Mouse (Mus musculus) liver, postnatal 0 days (tissue): ENCODE results near the gene Sv2c. TPM values are rescaled to one million over a fixed set of nuclear protein-coding genes. Genes with fewer than 3 reads are reported as not detected.

ENCODE experiments used
- ATAC-seq: fragments of 200-750 bp; cut with Nextera tagmentation; 2 replicates; pipeline ENCODE4 v1.8.0; 2017; ENCODE audit warnings: mild to moderate bottlenecking, moderate library complexity
- DNase-seq: peaks from one replicate; pipeline ENCODE4 v3.0.0-alpha.2; 2016
- H3K27ac ChIP-seq: fragments of 300-500 bp; sonication (generic); 2 replicates; pipeline ENCODE4 v1.5.1; 2014; ENCODE audit warnings: antibody characterized with exemption, moderate library complexity, mild to moderate bottlenecking, low read depth
- H3K27me3 ChIP-seq: fragments of 300-500 bp; sonication (generic); 2 replicates; pipeline ENCODE4 v1.6.1; 2014; ENCODE audit warnings: low read length, control low read depth, mixed read lengths; ENCODE audit not compliant: insufficient read depth
- H3K36me3 ChIP-seq: fragments of 300-500 bp; sonication (generic); replicated peaks from 2 replicates; pipeline ENCODE4 v1.6.1; 2014; ENCODE audit warnings: mild to moderate bottlenecking, control low read depth, low read length, moderate library complexity, mixed read lengths; ENCODE audit not compliant: insufficient read depth
- H3K4me1 ChIP-seq: fragments of 300-500 bp; sonication (generic); 2 replicates; pipeline ENCODE4 v1.6.1; 2014; ENCODE audit warnings: antibody characterized with exemption, mild to moderate bottlenecking, control low read depth; ENCODE audit not compliant: insufficient read depth
- H3K4me2 ChIP-seq: fragments of 300-500 bp; sonication (generic); 2 replicates; pipeline ENCODE4 v1.6.1; 2014; ENCODE audit warnings: low read depth, mild to moderate bottlenecking, low read length, moderate library complexity, mixed read lengths
- H3K4me3 ChIP-seq: fragments of 300-500 bp; sonication (generic); 2 replicates; pipeline ENCODE4 v1.5.1; 2014; ENCODE audit warnings: low read depth, low read length
- H3K9ac ChIP-seq: fragments of 300-500 bp; sonication (generic); replicated peaks from 2 replicates; pipeline ENCODE4 v1.6.1; 2014; ENCODE audit warnings: mild to moderate bottlenecking, moderate library complexity
- H3K9me3 ChIP-seq: fragments of 300-500 bp; sonication (generic); 2 replicates; pipeline ENCODE4 v1.6.1; 2016; ENCODE audit warnings: mild to moderate bottlenecking, control low read depth, low read length, mixed read lengths
- CTCF ChIP-seq: sonication (generic); IDR thresholded peaks from 2 replicates; pipeline ENCODE4 v1.5.1; 2016; ENCODE audit warnings: antibody characterized with exemption, low read depth
- EP300 ChIP-seq: IDR thresholded peaks from 2 replicates; pipeline ENCODE4 v1.6.1; 2016; ENCODE audit warnings: antibody characterized with exemption, low read depth, mild to moderate bottlenecking
- WGBS: fragments of 180-500 bp; shearing (Covaris S2); extraction: QIAGEN DNeasy Blood & Tissue Kit; methylation state at CpG from one replicate; pipeline ENCODE4 v1.1.7; 2014; ENCODE audit not compliant: insufficient replicate concordance; 5-methylcytosine and 5-hydroxymethylcytosine counted together
- polyA plus RNA-seq: library from polyadenylated mRNA; unstranded; fragments of >200 nt; fragmentation: Nextera tagmentation; extraction: Ambion mirVana; gene quantifications from 2 replicates; pipeline ENCODE4 v1.2.1, GENCODE M21; 2015

The Sv2c gene
- polyA plus RNA-seq, 1 experiment from 2014 or later: 0.29 TPM

DNA sequence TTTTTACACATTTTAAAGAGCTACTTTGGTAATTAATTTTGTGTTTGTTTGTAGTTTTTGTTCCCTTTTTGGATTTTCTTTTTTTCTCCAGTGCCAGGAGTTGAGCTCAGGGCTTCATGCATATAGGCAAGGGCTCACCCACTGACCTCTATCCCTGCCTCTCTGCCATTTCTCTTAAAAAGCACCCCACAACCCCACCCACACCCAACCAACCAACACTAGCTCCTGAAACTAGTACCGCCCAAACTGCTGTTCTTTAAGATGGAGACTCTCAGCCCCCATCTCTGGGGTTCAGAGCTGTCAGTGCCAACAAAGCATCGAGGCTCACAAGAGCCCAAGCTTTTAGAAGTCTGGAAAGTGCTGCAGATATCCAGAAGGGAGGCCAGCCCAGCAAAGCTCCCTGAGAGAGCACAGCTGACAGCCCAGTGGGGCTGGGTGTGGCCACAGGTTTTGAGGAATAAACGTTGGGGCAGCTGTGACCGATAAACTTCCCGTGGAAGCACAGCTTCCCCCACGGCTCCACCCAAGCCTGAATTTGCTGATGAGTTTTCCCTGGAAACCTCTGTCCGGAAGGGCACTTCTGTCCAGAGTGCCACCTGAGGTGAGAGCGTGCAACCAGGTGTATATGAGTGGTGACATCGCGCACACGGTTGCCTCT lies 181.8 kb downstream of the Sv2c start:
- Histone ChIP-seq H3K9me3 (no peaks in the 10 kb centered on the region), H3K36me3 (no peaks in the 10 kb centered on the region), H3K4me2 (peak overlapping the region; percentile 44), H3K27ac (0 out of 2 replicates have a peak overlapping the region, but pooled peaks have one; percentile 49), H3K27me3 (no peaks in the 10 kb centered on the region), H3K9ac (peak overlapping the region; percentile 47; the same call in 1 of the 2 replicates), H3K4me3 (0 out of 2 replicates have a peak overlapping the region, but pooled peaks have one; percentile 5), H3K4me1 (peaks cover 30% of the 10 kb centered on the region)
- TF ChIP-seq CTCF: no peak
- ATAC-seq: peak; percentile 80
- WGBS: 53% methylated on average over 11 of the region's 11 CpGs
- peak; percentile 47 for DNase-seq

GRCm38 (mm10) chr13:95949356-95949755 lies 183.0 kb downstream of the Sv2c start:
- WGBS: 38% methylated on average over 4 of the region's 4 CpGs
- no peaks in the 10 kb centered on the region for H3K9me3 ChIP-seq
- H3K4me2 ChIP-seq: no peak overlapping the region
- H3K27me3 ChIP-seq: no peaks in the 10 kb centered on the region
- peaks cover 30% of the 10 kb centered on the region for H3K4me1 ChIP-seq
- H3K4me3 ChIP-seq: no peak overlapping the region
- DNase-seq (no peak), ATAC-seq (no peak)
- TF ChIP-seq EP300 (no peak), CTCF (no peak)
- no peaks in the 10 kb centered on the region for H3K36me3 ChIP-seq
- no peak overlapping the region for H3K27ac ChIP-seq
- no peak overlapping the region for H3K9ac ChIP-seq

DNA sequence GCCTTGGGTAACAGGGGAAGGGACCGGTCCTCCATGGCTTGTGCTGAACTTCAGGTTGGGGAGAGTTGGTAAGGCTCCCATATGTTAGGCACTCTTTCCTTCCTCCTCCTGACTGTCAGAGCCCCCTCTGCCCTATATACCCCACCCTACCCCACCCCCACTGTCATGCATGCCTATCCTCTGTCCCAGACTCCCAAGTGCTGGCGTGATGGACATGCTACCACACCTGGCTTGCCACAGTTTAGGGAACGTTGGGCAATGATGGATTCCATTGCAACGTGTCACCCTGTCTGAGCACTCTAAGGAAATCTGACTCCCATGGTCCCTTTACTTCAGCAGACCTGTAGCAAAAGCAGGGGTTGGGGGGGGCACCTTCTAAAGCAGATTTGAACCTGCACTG lies 183.6 kb downstream of the Sv2c start:
- Histone ChIP-seq H3K27ac (no peak overlapping the region), H3K4me1 (peaks cover 30% of the 10 kb centered on the region), H3K9ac (no peak overlapping the region), H3K4me3 (no peak overlapping the region), H3K36me3 (no peaks in the 10 kb centered on the region), H3K27me3 (no peaks in the 10 kb centered on the region), H3K4me2 (no peak overlapping the region), H3K9me3 (no peaks in the 10 kb centered on the region)
- 78% methylated on average over 4 of the region's 4 CpGs for WGBS
- TF ChIP-seq EP300 (no peak), CTCF (no peak)
- DNase-seq: no peak
- ATAC-seq: no peak

- DNase-seq (no peak), ATAC-seq (peak; percentile 32)
- Histone ChIP-seq H3K4me3 (no peak overlapping the region), H3K9me3 (no peaks in the 10 kb centered on the region), H3K4me1 (peaks cover 30% of the 10 kb centered on the region), H3K36me3 (no peaks in the 10 kb centered on the region), H3K27ac (no peak overlapping the region), H3K27me3 (no peaks in the 10 kb centered on the region), H3K4me2 (no peak overlapping the region), H3K9ac (no peak overlapping the region)
- 31% methylated on average over 4 of the region's 4 CpGs for WGBS
- TF ChIP-seq EP300 (no peak), CTCF (no peak)
Measured at GRCm38 (mm10) chr13:95948394-95948793, 184.0 kb downstream of the Sv2c start.

- no peaks in the 10 kb centered on the region for H3K27me3 ChIP-seq
- H3K4me2 ChIP-seq: no peak overlapping the region
- no peak overlapping the region for H3K27ac ChIP-seq
- H3K36me3 ChIP-seq: no peaks in the 10 kb centered on the region
- TF ChIP-seq CTCF (no peak), EP300 (no peak)
- ATAC-seq (no peak), DNase-seq (no peak)
- no peaks in the 10 kb centered on the region for H3K9me3 ChIP-seq
- H3K4me1 ChIP-seq: peaks cover 24% of the 10 kb centered on the region
- H3K9ac ChIP-seq: no peak overlapping the region
- 33% methylated on average over 5 of the region's 5 CpGs for WGBS
- H3K4me3 ChIP-seq: no peak overlapping the region
Measured at GRCm38 (mm10) chr13:95945937-95946507, 186.4 kb downstream of the Sv2c start.

GRCm38 (mm10) chr13:95944621-95945020 lies 187.8 kb downstream of the Sv2c start:
- WGBS: 78% methylated on average over 6 of the region's 6 CpGs
- Histone ChIP-seq H3K9ac (no peak overlapping the region), H3K4me2 (no peak overlapping the region), H3K36me3 (no peaks in the 10 kb centered on the region), H3K9me3 (no peaks in the 10 kb centered on the region), H3K4me3 (no peak overlapping the region), H3K4me1 (peaks cover 13% of the 10 kb centered on the region), H3K27me3 (no peaks in the 10 kb centered on the region), H3K27ac (no peak overlapping the region)
- ATAC-seq (no peak), DNase-seq (no peak)
- TF ChIP-seq CTCF (no peak), EP300 (no peak)
